Mouse (Mus musculus): ENCODE data around the gene Borcs8.

Borcs8 gene

DNA sequence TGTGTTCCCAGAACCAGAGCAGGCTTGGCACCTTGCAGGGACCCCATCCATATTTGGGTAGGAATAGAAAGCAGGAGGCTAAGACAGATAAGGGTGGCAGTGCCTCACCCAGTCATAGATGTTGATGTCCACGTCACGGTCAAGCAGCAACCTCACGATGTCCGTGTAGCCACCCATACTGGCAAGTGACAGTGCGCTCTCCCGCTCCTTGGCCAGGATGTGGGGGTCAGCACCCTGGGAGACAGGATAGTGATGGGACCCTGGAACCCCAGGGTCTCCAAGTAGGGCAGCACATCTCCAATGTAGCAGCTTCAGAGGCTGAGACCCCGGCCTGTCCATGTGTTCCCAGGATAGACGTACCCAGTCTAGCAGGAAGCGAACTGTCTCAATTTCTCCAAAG is 4.4 kb upstream of the Borcs8 start:
- DNase-seq = no peak

DNA sequence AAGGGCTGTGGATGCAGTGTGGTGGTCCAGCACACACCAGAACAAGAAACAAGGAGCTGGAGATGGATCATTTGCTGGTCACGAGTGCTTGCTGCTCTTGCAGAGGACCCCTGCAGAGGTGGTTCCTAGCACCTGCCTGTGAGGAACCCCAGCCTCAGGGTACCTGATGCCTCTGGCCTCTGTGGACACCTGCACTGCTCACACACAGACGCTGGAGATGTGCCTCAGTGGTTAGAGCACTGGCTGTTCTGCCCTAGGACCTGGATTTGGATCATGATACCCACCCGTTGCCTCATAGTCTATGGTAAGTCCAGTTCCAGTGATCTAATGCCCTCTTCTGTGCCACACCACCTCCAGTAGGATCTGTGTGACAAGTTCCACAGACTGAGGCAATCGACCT is 2.7 kb upstream of the Borcs8 start:
- no peak for DNase-seq

DNA sequence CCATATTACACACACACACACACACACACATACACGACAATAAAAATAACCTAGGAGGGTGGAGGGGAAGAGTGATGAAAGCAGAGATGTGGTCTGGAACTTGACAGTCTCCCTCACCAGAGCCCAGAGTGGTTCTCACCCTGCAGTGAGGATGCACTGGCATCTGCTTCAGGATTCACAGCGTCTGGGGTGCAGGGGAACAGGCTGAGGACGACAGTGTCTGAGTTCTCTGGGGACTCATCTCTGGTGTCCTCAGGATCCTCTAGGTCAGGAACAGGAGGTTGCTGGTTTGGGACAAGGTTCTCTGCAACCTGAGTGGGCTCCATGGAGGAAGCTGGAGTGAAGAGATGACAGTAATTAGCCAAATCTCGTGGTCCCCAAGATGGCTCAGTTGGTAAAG is 1.4 kb upstream of the Borcs8 start:
- DNase-seq = no peak

DNA sequence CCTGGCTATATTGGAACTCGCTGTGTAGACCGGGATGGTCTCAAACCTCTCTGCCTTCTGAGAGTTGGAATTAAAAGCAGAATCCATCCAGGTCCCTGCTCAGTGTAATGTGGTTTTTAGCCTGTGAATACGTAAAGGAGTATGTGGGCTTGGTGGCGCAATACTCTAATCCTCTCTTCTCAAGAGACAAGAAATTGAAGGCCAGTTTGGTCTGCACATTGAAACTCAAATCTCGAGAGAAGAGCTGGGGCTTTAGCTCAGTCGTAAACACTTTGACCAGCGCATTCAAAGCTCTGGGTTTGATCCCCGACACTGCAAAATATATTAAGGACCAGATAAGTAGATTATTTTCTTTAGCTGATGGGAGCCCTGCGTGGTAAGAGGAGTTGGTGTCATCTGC is 682 bp downstream of the Borcs8 start:
- no peak for DNase-seq

DNA sequence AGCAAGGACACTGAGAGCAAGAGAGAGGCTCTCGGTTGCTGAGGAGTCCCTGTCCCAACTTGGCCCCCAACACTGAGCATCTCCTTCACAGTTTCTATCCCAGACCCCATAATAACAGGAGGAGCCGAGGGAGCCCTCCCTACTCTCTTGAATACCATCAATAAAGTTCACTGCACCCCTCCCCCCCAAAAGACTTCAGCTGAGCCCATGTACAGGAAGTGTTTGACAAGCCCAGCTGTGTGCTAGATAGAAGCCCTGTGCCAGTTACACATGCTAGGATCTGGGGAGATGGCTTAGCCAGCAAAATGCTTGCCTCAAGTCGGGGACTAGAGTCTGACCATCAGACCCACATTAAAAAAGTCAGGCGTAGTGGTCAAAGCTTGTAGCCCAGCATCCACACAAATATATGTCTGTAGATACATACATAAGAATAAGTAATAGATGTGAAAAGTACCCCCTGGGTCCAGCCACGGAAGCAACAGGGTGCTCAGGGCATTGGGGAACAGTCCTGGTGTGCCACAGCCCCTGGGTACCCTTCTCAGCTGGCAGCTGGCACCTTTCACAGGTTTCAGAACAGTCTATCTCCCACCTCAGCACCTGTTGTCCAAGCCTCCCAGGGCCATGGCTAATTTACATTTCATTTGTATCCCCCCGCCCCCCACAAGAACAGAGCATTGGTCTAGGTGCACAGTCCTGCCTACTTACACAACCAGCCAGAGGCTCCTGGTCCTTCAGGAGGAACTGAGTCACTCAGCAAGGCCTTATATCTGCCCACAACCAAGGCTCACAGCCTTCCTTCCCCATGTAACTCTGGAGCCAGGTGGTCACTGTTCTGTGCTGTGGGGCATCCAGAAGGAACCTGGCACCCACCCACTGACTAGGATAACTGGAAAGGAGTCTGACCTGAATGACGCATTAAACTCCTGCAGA is 8.6 kb downstream of the Borcs8 start:
- peak; percentile 70 for DNase-seq

DNA sequence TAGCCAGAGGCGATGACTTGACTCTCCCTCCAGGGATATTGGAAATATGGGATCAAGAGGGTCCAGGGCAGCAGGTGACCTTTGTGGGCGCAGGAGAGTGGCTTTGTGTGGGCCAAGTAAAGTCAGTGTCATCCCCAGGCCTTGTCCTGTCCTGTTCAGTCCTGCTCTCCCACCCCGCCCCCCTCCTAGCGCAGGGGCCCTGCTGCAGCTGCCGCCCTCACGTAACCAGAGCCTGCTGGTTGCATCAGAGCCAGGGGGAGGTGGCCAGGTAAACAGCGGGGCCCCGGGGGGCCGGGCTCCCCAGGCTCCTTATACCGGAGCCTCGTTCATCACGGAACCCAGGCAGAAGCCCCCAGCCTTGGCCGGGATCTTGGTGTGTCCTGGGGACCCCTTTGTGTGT is 10.9 kb downstream of the Borcs8 start:
- DNase-seq = peak; percentile 50

DNA sequence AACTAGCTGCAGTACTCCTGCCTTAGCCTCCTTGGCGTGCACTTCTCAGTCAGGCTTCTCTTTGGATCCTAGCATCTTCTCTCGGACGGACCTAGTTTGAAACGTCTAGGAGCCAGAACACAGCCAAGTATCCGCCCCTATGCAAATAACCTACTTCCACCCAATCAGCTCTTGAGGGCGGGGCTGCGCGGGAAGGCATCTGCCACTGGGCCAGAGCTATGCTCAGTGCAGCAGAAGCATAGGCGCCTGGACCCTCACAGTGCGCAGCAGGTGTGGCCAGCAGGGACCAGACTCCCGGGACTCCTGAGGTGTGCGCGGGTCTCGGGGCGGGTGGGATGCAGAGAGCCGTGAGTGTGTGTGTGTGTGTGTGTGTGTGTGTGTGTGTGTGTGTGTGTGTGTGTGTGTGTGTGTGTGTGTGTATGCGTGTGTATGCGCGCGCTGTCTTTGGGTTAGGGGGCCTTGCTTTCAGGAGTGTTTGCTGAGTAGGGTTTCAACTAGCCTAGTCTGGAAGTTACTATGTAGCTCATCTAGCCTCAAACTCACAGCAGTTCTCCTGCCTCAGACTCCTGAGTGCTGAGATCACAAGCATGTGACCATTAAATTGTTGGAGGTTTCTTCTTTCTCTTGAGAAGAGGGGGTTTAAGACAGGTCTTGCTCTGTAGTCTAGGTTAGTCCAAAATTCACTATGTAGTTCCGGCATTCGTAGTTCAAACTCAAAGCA is 13.4 kb downstream of the Borcs8 start:
- peak; percentile 89 for DNase-seq

DNA sequence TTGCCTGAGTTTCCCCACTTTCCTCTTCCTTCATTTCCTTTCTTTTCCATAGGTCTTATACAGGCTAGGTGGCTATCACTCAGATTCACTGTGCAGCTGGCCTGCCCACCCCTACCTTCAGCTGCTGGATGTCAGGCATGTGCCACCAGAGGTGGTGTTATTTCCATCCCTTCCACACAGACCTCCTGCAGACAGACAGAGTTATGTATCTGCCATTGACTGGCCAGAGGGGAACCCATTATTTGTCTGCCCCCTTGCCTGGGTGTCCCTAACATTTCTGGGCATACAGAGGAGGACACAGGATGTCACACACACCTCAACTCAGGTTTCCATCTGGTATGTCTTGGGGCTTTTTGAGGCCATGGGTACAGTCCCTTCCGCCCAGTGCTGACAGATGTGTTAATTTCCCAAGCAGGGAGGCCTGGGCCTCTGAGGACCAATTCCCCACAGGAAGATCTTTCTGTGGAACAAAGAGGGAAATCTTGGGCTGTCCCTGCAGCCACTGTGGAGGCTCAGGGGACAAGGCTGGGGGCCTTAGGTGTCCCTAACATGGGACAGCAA is 18.0 kb downstream of the Borcs8 start:
- DNase-seq = no peak

DNA sequence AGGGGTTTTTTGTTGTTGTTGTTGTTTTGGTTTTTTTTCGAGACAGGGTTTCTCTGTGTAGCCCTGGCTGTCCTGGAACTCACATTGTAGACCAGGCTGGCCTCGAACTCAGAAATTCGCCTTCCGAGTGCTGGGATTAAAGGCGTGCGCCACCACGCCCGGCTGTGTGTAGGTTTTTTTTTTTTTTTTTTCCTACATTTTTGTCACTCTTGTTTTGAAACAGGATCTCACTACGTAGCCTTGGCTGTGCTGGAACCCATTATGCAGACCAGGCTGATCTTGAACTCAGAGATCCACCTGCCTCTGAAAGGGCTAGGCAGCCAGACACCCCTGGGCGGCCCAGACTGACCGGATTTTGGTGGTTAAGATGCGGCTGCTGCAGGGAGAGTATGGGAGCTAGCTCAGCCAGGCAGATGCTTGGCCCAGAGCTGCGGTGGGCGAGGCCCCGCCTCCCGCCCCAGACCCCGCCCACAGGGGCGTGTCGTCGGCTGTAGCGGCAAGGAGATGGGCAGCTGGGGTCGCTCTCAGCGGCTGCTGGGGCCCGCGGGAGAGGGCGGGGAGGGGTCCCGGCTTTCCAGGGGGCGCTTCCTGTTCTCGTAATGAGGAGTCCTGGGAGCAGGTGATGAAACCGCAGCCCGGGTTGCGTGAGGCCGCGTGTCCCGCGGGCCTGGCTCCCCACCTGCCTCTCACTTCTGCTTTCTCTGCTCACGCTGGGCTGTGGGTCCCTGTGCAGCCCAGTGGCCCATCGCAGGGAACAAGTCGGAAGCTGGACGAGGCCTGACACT is 19.0 kb downstream of the Borcs8 start:
- peak; percentile 94 for DNase-seq

DNA sequence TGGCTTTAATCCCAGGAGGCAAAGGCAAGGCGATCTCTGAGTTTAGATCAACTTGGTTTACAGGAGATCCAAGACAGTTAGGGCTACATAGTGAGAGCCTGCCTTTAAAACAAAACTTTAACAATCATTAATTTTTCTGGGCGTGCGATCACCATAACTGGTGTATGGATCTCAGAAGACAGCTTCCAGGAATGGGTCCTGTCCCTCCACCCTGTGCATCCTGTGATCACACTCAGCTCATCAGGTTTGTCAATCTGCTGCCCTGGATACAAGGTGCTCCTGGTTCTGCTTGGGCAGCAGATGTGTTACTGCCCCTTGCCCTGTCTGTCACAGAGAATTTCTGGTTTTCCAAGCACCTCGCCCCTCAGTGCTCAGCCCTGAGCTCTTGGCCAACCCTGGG is 19.9 kb downstream of the Borcs8 start:
- DNase-seq = no peak

DNA sequence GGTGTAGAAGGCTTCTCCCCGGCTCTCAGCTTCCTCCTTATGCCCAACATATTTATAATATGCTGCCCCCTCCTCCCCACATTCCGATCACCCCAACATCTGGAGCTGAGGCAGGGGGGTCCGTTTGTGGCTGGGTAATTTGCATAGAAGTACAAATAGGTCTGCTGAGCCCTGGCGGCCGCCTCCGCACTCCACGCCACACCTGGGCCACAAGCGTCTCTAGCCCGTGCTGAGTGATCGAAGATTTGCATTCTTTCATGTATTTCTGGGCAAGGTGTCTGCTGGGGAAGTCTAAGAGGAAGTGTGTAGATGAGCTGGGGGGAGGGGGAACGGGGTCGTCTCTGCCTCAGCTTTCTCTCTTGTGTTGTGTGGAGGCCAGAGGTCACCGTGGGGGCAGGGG is 20.7 kb downstream of the Borcs8 start:
- peak; percentile 63 for DNase-seq

DNA sequence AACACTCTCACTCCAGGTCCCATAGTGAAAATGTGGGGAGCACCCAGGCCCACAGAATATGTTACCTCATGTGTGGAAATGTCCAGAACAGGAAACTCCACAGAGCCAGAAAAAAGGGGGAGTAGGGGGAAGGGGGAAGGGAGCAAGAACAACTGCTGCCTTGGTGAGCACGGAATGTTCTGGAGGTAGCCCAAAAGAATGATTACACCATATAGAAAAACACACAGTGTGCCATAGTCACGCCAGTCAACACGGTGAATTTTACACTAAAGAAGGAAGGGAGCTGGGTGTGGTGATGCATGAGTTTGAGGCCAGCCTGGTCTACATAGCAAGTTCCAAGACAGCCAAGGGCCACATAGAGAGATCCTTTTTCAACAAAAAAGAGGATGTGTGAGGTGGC is 24.0 kb downstream of the Borcs8 start:
- DNase-seq = no peak

DNA sequence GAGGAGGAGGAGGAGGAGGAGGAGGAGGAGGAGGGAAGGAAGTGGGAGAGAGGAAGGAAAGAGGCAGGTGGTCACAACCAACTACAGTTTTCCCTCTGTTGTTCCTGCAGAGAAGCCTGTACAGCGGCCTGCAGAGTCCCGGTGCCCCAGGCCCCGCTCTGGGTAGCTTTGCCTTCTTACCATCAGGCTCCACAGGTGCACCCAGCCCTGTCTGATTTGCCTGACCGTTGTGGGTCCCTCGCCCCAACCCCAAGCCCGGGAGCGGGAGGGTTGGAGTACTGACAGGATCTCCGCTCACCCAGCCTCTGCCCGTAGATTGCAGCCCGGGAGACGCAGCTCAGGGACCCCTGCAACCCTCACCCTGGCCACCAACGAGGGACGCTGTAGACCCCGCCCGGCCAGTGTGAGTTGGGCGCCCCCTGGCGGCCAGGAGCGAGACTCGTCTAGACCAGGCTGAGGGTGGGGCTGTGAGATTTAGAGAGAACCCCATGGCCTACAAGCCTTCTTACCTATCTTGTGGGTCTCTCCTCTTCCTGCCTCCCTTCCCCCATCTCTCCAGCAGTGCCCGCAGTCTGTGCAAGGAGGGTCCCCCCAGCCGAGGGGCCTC is 27.3 kb downstream of the Borcs8 start:
- peak; percentile 94 for DNase-seq

DNA sequence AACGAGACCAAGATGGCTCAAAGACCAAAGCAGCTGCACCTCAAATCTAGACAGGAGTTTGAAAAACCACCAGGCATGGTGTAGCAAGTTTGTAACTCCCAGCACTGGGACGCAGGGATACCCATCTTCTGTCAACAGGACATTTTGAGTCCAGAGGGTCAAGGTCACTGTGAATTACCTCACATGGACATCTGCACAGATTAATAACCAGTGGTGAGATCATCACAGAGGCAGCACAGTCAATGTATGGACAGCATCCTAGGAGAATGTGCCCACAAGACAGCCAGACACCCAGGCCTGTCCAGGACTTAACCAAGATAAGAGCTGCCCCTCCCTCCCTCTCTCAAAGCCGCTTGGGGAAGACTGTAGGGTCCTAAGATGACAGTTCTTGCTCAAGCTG is 30.8 kb downstream of the Borcs8 start:
- DNase-seq = no peak

DNA sequence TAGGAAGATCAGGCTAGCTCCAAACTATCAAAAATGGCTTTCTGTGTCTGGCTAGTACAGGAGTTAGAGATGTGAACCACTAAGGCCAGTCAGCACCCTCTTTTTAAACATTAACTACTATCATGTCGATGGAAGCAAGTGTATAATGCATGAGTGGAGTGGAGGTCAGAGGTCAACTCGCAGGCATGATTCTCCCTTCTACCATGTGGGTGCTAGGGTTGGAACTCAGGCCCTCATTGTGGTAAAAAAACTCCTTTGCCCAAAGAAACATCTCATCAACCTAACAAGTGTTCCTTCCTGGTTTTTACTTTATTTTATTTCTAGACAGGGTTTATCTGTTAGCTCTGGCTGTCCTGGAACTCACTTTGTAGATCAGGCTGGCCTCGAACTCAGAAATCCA is 31.4 kb downstream of the Borcs8 start:
- no peak for DNase-seq

DNA sequence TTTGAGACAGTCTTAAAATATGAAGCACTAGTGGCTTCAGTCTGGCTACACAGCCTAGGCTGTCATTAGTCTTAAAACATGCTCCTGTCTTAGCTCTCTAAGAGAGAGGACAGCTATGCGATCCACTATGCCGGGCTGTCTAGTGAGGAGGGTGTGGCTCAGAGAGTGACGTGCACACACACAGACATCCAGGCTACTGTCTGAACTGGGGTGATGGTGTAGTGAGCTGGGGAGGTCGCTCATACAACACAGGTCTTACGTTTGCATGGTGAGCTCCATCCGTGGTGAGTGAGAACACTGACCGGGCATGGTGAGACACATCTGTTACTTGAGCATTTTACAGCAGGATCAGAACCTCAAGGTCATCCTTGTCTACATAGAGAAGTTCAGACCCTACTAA is 31.9 kb downstream of the Borcs8 start:
- no peak for DNase-seq

DNA sequence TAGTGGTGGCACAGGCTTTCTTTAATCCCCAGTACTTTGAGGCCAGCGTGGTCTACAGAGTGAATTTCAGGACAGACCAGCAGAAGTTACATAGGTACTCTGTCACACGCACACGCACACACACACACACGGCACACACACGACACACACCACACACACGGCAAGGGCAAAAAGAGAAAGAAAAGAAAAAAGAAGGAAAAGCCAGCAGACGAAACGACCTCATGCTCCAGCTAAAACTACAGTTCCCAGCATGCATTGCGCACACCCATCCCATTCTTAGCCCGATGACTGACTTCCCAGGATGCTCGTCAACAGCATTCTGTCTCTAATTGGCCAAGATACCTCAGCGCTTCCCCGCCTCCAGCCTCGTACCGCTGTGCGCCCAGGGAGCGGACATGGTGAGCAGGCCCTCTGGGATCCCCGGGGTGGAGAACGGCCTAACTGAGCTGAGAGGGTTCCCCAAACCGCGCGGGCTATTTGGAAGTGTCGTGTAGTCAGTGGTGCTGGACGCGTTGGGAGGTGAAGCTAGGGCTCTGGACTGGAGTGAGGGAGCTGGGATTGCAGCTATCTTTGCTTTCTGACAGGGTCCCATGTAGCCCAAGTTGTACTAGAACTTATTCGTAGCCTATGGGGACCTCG is 32.9 kb downstream of the Borcs8 start, which contains the start of gene Tmem161a:
Tmem161a (plus strand) TSS at position 314 of the 639 bp plus-strand sequence.
- DNase-seq = peak; percentile 88

DNA sequence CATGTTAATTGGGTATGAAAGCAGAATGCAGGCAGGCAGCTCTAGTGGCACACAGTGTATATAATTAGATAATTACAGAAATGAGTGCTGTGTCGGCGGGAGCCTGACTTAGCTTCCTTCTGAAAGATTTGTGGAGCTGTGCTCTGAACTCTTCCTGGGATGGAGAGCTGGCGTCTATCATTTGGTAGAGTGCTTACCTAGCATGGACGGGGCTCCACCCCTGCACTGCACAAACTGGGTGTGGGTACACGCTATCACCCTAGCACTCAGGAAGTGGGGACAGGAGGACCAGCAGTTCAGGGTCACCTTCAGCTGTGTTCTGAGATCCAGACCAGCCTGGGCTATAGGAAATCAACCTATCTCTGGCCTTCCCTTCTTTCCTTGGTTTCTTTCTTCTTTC is 34.0 kb downstream of the Borcs8 start:
- DNase-seq = no peak

DNA sequence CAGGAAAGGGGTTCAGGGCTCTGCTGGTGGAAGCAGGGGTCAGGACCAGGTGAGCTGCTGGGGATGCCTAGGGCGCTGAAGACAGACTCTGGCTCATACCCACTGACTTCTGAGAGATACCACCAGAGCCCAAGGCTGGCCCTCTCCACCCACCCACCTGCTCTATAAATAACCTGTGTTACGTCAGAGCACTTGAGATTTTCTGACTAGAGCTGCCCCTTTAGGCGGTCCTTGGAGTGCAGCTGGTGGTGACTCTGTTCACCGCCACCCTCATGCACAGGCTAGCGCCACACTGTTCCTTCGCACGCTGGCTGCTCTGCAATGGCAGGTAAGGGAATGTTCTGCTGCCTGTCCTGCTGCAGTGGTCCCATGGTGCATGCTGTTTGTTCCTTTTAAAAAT is 34.8 kb downstream of the Borcs8 start:
- DNase-seq = no peak

DNA sequence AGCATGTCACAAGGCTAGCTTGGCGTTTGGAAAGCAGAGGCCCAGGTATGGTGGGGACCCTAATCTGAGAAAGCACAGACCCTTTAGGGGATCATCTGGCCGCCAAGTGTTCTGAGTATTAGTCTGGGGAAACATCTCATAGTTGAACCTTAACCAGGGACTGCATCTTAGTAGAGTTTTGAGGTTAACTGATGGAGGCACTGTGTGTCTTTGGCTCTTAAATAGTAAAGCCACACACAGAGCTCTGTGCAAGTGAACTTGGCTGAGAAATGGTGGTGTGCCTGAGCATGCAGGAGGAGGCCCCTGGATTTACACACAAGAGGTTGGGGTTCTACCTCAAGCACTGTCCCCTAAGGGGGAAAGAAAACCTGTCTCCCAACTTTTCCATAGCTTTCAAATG is 38.9 kb downstream of the Borcs8 start:
- DNase-seq = no peak

DNA sequence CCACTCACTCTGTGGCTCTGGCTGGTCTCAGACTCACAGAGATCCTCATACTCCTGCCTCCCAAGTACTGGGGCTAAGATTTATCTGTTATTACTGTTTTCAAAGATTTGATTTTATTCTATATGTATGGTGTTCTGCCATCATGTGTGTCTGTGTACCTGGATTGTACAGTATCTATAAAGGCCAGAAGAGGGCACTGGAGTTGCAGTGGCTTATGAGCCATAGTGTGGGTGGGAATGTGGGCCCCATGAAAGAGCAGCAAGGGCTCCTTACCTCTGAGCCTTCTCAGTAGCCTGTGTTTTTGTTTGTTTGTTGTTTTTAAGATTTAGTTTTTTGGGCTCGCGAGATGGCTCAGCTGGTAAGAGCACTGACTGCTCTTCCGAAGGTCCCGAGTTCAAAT is 39.8 kb downstream of the Borcs8 start:
- DNase-seq = no peak

Measured in thymus, postnatal 4 days (tissue).